Mouse (Mus musculus) MEL (cell line): Measurements from ENCODE around the gene Cep295nl. TPM values are rescaled to one million over a fixed set of nuclear protein-coding genes. Genes with fewer than 3 reads are reported as not detected.

Source experiments
- DNase-seq: peaks from one replicate; pipeline ENCODE4 v3.0.0; 2011; ENCODE audit warnings: low read depth, low spot score
- H3K27ac ChIP-seq: 2 replicates; pipeline ENCODE4 v1.5.1; 2012; ENCODE audit warnings: low read depth, mild to moderate bottlenecking, control low read depth, low read length, moderate library complexity; ENCODE audit not compliant: control insufficient read depth
- H3K27me3 ChIP-seq, 2 experiments: fragments of 150-350 bp in 1 of 2; sonication (generic) in 1 of 2; 2 replicates each; pipeline ENCODE4 v1.6.1; 2012; ENCODE audit warnings: low read length in 2 of 2, mild to moderate bottlenecking in 2 of 2, improper control_type of control experiment in 1 of 2, moderate library complexity in 1 of 2; ENCODE audit not compliant: insufficient read depth in 2 of 2, control insufficient read depth in 1 of 2
- H3K36me3 ChIP-seq, 2 experiments: 2 replicates each; pipeline ENCODE4 v1.6.1; 2012 to 2014; ENCODE audit warnings: low read length in 2 of 2, improper control_type of control experiment in 1 of 2, inconsistent platforms in 1 of 2, mild to moderate bottlenecking in 1 of 2; ENCODE audit not compliant: insufficient read depth in 2 of 2, control insufficient read depth in 1 of 2
- H3K4me1 ChIP-seq, 2 experiments: fragments of 150-350 bp in 1 of 2; sonication (generic) in 1 of 2; 2 replicates each; pipeline ENCODE4 v1.6.1; 2012; ENCODE audit warnings: low read length in 2 of 2, improper control_type of control experiment in 1 of 2, mild to moderate bottlenecking in 1 of 2; ENCODE audit not compliant: insufficient read depth in 2 of 2, control insufficient read depth in 1 of 2
- H3K4me3 ChIP-seq, 2 experiments: fragments of 150-350 bp in 1 of 2; sonication (generic) in 1 of 2; 2 replicates each; pipeline ENCODE4 v1.5.1; 2012; ENCODE audit warnings: low read depth in 2 of 2, low read length in 2 of 2, mild to moderate bottlenecking in 2 of 2, moderate library complexity in 2 of 2, control low read depth in 1 of 2, improper control_type of control experiment in 1 of 2; ENCODE audit not compliant: control insufficient read depth in 1 of 2, insufficient read depth in 1 of 2
- H3K79me2 ChIP-seq: 2 replicates; pipeline ENCODE4 v1.6.1; 2012; ENCODE audit warnings: mild to moderate bottlenecking, low read length, moderate library complexity; ENCODE audit not compliant: control insufficient read depth, poor library complexity, insufficient read depth
- H3K9ac ChIP-seq: 2 replicates; pipeline ENCODE4 v1.6.1; 2012; ENCODE audit warnings: low read depth, mild to moderate bottlenecking, control low read depth, low read length, moderate library complexity; ENCODE audit not compliant: control insufficient read depth, poor library complexity, severe bottlenecking
- H3K9me3 ChIP-seq: fragments of 150-350 bp; sonication (generic); replicated peaks from 2 replicates; pipeline ENCODE4 v1.6.1; 2012; ENCODE audit warnings: mild to moderate bottlenecking, low read length, improper control_type of control experiment, moderate library complexity; ENCODE audit not compliant: insufficient read depth
- BHLHE40 ChIP-seq: IDR thresholded peaks from 2 replicates; pipeline ENCODE4 v1.6.1; 2012; ENCODE audit warnings: low read depth, mild to moderate bottlenecking, inconsistent platforms, low read length, improper control_type of control experiment, borderline replicate concordance
- CHD1 ChIP-seq: IDR thresholded peaks from 2 replicates; pipeline ENCODE4 v1.6.1; 2012; ENCODE audit warnings: low read depth, mild to moderate bottlenecking, inconsistent platforms, low read length, improper control_type of control experiment
- ELF1 ChIP-seq: IDR thresholded peaks from 2 replicates; pipeline ENCODE4 v1.6.1; 2014; ENCODE audit warnings: low read depth, mild to moderate bottlenecking, inconsistent platforms, low read length, improper control_type of control experiment, moderate library complexity
- ETS1 ChIP-seq: IDR thresholded peaks from 2 replicates; pipeline ENCODE4 v1.6.1; 2012; ENCODE audit warnings: low read depth, mild to moderate bottlenecking, inconsistent platforms, low read length, improper control_type of control experiment, moderate library complexity
- GABPA ChIP-seq: IDR thresholded peaks from 2 replicates; pipeline ENCODE4 v1.6.1; 2012; ENCODE audit warnings: low read depth, mild to moderate bottlenecking, inconsistent platforms, low read length, improper control_type of control experiment, moderate library complexity
- MAX ChIP-seq: IDR thresholded peaks from 2 replicates; pipeline ENCODE4 v1.6.1; 2011; ENCODE audit warnings: low read length, improper control_type of control experiment
- MAZ ChIP-seq: IDR thresholded peaks from 2 replicates; pipeline ENCODE4 v1.6.1; 2012; ENCODE audit warnings: low read depth, mild to moderate bottlenecking, inconsistent platforms, low read length, improper control_type of control experiment
- MXI1 ChIP-seq: IDR thresholded peaks from 2 replicates; pipeline ENCODE4 v1.6.1; 2011; ENCODE audit warnings: mild to moderate bottlenecking, low read depth, low read length, improper control_type of control experiment
- MYB ChIP-seq: IDR thresholded peaks from 2 replicates; pipeline ENCODE4 v1.6.1; 2011; ENCODE audit warnings: mild to moderate bottlenecking, low read depth, low read length, improper control_type of control experiment
- MYC ChIP-seq: IDR thresholded peaks from 2 replicates; pipeline ENCODE4 v1.6.1; 2011; ENCODE audit warnings: low read depth, mild to moderate bottlenecking, low read length, improper control_type of control experiment, moderate library complexity
- POLR2AphosphoS5 ChIP-seq: IDR thresholded peaks from 2 replicates; pipeline ENCODE4 v1.6.1; 2012; ENCODE audit warnings: low read depth, borderline replicate concordance, mild to moderate bottlenecking, inconsistent platforms, low read length, moderate library complexity, mixed read lengths
- RAD21 ChIP-seq: IDR thresholded peaks from 2 replicates; pipeline ENCODE4 v1.6.1; 2011; ENCODE audit warnings: mild to moderate bottlenecking, low read depth, low read length, improper control_type of control experiment
- SMC3 ChIP-seq: IDR thresholded peaks from 2 replicates; pipeline ENCODE4 v1.6.1; 2011; ENCODE audit warnings: low read depth, low read length, improper control_type of control experiment
- TBP ChIP-seq: IDR thresholded peaks from 2 replicates; pipeline ENCODE4 v1.8.0; 2011; ENCODE audit warnings: low read depth, low read length, improper control_type of control experiment
- UBTF ChIP-seq: IDR thresholded peaks from 2 replicates; pipeline ENCODE4 v1.6.1; 2012; ENCODE audit warnings: low read depth, mild to moderate bottlenecking, inconsistent platforms, low read length, improper control_type of control experiment, moderate library complexity, borderline replicate concordance; ENCODE audit not compliant: insufficient read depth
- USF1 ChIP-seq: IDR thresholded peaks from 2 replicates; pipeline ENCODE4 v1.6.1; 2014; ENCODE audit warnings: low read depth, mild to moderate bottlenecking, inconsistent platforms, low read length, improper control_type of control experiment, moderate library complexity
- USF2 ChIP-seq, 2 experiments: IDR thresholded peaks; 2 replicates each; pipeline ENCODE4 v1.6.1; 2011 to 2012; ENCODE audit warnings: improper control_type of control experiment in 2 of 2, low read length in 2 of 2, borderline replicate concordance in 1 of 2, inconsistent platforms in 1 of 2, low read depth in 1 of 2, mild to moderate bottlenecking in 1 of 2; ENCODE audit not compliant: insufficient read depth in 1 of 2
- ZC3H11A ChIP-seq: IDR thresholded peaks from 2 replicates; pipeline ENCODE4 v1.6.1; 2012; ENCODE audit warnings: low read depth, mild to moderate bottlenecking, inconsistent platforms, low read length, improper control_type of control experiment
- polyA plus RNA-seq, 2 experiments: library from polyadenylated mRNA; stranded (reverse) in 1 of 2; unstranded in 1 of 2; fragments of >175 nt in 1 of 2; fragments of >200 nt in 1 of 2; gene quantifications; 2 replicates each; pipeline versions ENCODE4 v1.2.1 to v1.2.4; 2012; ENCODE audit warnings: low replicate concordance in 2 of 2, low read depth in 1 of 2; ENCODE audit not compliant: insufficient read length in 2 of 2, insufficient read depth in 1 of 2, missing spikeins in 1 of 2
- total RNA-seq: library from RNA; depleted of rRNA; stranded (reverse); fragments of 300-350 nt; gene quantifications from 2 replicates; pipeline ENCODE4 v1.2.3, GENCODE M21; 2012

Cep295nl gene
- total and polyA plus RNA-seq, 3 experiments = not detected

- H3K9ac ChIP-seq = no peak overlapping the region
- H3K27ac ChIP-seq = no peak overlapping the region
- peaks cover 13 to 18% of the 10 kb centered on the region in 2 experiments for H3K27me3 ChIP-seq
- no peak for DNase-seq
- H3K4me1 ChIP-seq = no peaks in the 10 kb centered on the region
- no peak overlapping the region for H3K4me3 ChIP-seq
- TF ChIP-seq GABPA (no peak), ELF1 (no peak)
- H3K9me3 ChIP-seq = no peaks in the 10 kb centered on the region
- H3K79me2 ChIP-seq = no peaks in the 10 kb centered on the region
- no peaks in the 10 kb centered on the region for H3K36me3 ChIP-seq
These were observed 17.8 kb downstream of the Cep295nl start for GRCm38 (mm10) chr11:118324541-118324940.

- no peak overlapping the region for H3K27ac ChIP-seq
- no peaks in the 10 kb centered on the region for H3K4me1 ChIP-seq
- TF ChIP-seq TBP = no peak
- no peak for TF ChIP-seq BHLHE40
- no peak for TF ChIP-seq ZC3H11A
- no peak for TF ChIP-seq MXI1
- no peak for TF ChIP-seq RAD21
- no peak for TF ChIP-seq USF2 (IDR thresholded peaks at IDR 0.05; ENCODE audit: borderline replicate concordance in 1 of 2, insufficient read depth in 1 of 2, low read depth in 1 of 2, low read length in 2 of 2)
- TF ChIP-seq SMC3 = no peak
- no peak for TF ChIP-seq MYB
- TF ChIP-seq POLR2AphosphoS5 = no peak
- TF ChIP-seq MAX = no peak
- no peak for TF ChIP-seq MYC
- TF ChIP-seq ETS1 = no peak
- no peak for TF ChIP-seq MAZ
- TF ChIP-seq USF1 = no peak
- TF ChIP-seq CHD1 = no peak
- no peak for TF ChIP-seq UBTF
- TF ChIP-seq, all 39 proteins: peak for 0
- no peaks in the 10 kb centered on the region for H3K36me3 ChIP-seq
- no peaks in the 10 kb centered on the region for H3K9me3 ChIP-seq
- H3K27me3 ChIP-seq = peaks cover 13 to 18% of the 10 kb centered on the region in 2 experiments
- no peak overlapping the region for H3K4me3 ChIP-seq
- no peak for DNase-seq
- H3K9ac ChIP-seq = no peak overlapping the region
- H3K79me2 ChIP-seq = no peaks in the 10 kb centered on the region
These were observed 18.3 kb downstream of the Cep295nl start for GRCm38 (mm10) chr11:118323974-118324373.
